Mouse (Mus musculus): ENCODE measurements at regions not wholly inside any gene's neighbourhood (a gene's known extent, or its start where the extent isn't known, plus 50 kb on each side); places are given as distances from the start of the nearest gene placed in this dataset.

DNA sequence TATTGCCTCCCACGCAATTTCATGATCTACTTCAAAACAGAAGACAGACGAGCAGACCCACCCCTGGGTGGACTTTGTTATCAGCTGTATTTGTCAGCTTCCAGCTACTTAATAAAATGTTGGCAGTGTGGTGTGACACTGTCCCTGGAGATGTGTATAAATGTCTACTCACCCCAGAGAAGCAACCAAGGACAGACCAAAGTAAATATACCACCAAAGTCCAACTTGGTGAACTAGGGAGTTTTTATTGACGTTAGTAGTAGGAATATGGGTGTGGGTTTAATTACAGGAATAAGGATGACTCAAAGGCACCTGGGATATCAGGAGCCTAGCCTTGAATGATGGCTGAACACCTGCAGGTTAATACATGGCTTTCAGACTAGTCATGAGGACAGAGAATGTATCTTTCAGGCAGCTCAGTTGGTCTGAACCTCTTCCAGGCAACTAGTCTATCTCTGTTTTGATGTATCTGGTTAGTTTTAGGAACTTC, 86.2 kb upstream of the Shisa3 start:
- Histone ChIP-seq H3K4me3 (ENCODE audit: control insufficient read depth in 1 of 2, insufficient read depth in 1 of 2, low read depth in 2 of 2, low read length in 2 of 2) (no peak overlapping the region), H3K27ac (ENCODE audit: control insufficient read depth, low read depth, low read length) (no peak overlapping the region), H3K9me3 (replicated peaks; ENCODE audit: insufficient read depth, low read length) (no peaks in the 10 kb centered on the region), H3K4me1 (ENCODE audit: control insufficient read depth in 1 of 2, insufficient read depth in 2 of 2, low read length in 2 of 2) (no peaks in the 10 kb centered on the region), H3K9ac (ENCODE audit: control insufficient read depth, low read depth, low read length, poor library complexity, severe bottlenecking) (no peak overlapping the region), H3K27me3 (ENCODE audit: control insufficient read depth in 1 of 2, insufficient read depth in 2 of 2, low read length in 2 of 2) (no peaks in the 10 kb centered on the region), H3K79me2 (ENCODE audit: control insufficient read depth, insufficient read depth, low read length, poor library complexity) (no peaks in the 10 kb centered on the region), H3K36me3 (ENCODE audit: control insufficient read depth in 1 of 2, insufficient read depth in 2 of 2, low read length in 2 of 2) (no peaks in the 10 kb centered on the region)
- no peak for DNase-seq (ENCODE audit: low read depth, low spot score)
- TF ChIP-seq JUND (IDR thresholded peaks at IDR 0.05; ENCODE audit: low read depth, low read length) (no peak), GABPA (IDR thresholded peaks at IDR 0.05; ENCODE audit: low read depth, low read length) (no peak), EP300 (IDR thresholded peaks at IDR 0.05; ENCODE audit: low read depth in 1 of 2, low read length in 2 of 2) (no peak), MAZ (IDR thresholded peaks at IDR 0.05; ENCODE audit: low read depth, low read length) (no peak), ZC3H11A (IDR thresholded peaks at IDR 0.05; ENCODE audit: low read depth, low read length) (no peak), CHD1 (IDR thresholded peaks at IDR 0.05; ENCODE audit: low read depth, low read length) (no peak), E2F4 (IDR thresholded peaks at IDR 0.05; ENCODE audit: borderline replicate concordance, low read depth, low read length) (no peak)

DNA sequence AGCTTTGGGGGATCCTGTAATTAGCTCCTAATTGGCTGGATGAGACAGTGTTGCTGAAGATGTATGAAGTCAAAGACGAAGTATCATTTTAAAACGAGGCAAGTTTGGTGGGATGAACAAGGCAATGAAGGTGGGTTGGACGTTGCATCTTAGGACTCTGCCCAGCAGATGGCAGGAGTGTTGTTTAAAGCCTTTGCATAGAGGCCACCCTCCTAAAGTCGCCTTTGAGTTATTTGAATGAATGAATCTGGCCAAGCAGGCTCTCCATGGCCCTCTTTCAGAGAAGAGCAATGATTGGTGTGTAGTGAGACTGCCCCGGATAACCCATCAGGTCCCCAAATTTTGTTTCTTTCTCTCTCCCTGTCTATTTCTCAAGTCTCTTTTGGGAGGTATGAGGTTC, 77.5 kb upstream of the Shisa3 start:
- Histone ChIP-seq H3K9ac (ENCODE audit: control insufficient read depth, low read depth, low read length, poor library complexity, severe bottlenecking) (no peak overlapping the region), H3K27ac (ENCODE audit: control insufficient read depth, low read depth, low read length) (no peak overlapping the region), H3K36me3 (ENCODE audit: control insufficient read depth in 1 of 2, insufficient read depth in 2 of 2, low read length in 2 of 2) (no peaks in the 10 kb centered on the region), H3K9me3 (replicated peaks; ENCODE audit: insufficient read depth, low read length) (no peaks in the 10 kb centered on the region), H3K4me1 (ENCODE audit: control insufficient read depth in 1 of 2, insufficient read depth in 2 of 2, low read length in 2 of 2) (0 out of 4 replicates have a peak, but pooled peaks cover 0 to 5% of the 10 kb centered on the region in 2 experiments), H3K79me2 (ENCODE audit: control insufficient read depth, insufficient read depth, low read length, poor library complexity) (no peaks in the 10 kb centered on the region), H3K4me3 (ENCODE audit: control insufficient read depth in 1 of 2, insufficient read depth in 1 of 2, low read depth in 2 of 2, low read length in 2 of 2) (no peak overlapping the region), H3K27me3 (ENCODE audit: control insufficient read depth in 1 of 2, insufficient read depth in 2 of 2, low read length in 2 of 2) (no peaks in the 10 kb centered on the region)
- DNase-seq (ENCODE audit: low read depth, low spot score), result peak; percentile 12
- peak; percentile 18 for TF ChIP-seq RAD21 (IDR thresholded peaks at IDR 0.05; ENCODE audit: low read depth, low read length)
- no peak for TF ChIP-seq ZC3H11A (IDR thresholded peaks at IDR 0.05; ENCODE audit: low read depth, low read length)
- 0 out of 2 replicates have a peak, but pooled peaks have one; percentile 12 for TF ChIP-seq SMC3 (IDR thresholded peaks at IDR 0.05; ENCODE audit: low read depth, low read length)
- TF ChIP-seq CTCF (IDR thresholded peaks at IDR 0.05 in 2 of 3, conservative IDR thresholded peaks at IDR 0.05 in 1 of 3; ENCODE audit: control insufficient read depth in 1 of 3, insufficient read depth in 1 of 3, low read depth in 2 of 3, low read length in 3 of 3, poor library complexity in 1 of 3, severe bottlenecking in 1 of 3), result peak; percentile 6 to 31 (median 19); a peak in 3 of 6 replicates

DNA sequence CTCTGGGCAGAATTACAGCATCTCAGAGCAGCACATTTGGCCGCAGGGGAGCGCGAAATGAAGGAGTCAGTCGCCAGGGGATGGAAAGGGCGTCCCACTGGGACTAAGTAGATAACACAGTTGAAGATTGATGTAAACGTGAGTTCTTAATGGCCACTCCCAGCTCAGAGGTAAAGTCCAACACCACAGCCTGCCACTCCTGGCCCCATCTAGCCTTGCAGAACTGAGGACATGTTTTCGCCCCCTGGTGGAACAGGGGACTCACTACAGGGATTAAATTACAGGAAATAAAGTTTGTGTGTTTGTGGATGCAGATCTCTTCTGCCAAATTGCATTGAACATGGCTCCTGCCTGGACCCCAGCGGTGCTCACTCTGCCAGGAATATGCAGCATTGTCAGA, 76.7 kb upstream of the Shisa3 start:
- no peak overlapping the region for H3K9ac ChIP-seq (ENCODE audit: control insufficient read depth, low read depth, low read length, poor library complexity, severe bottlenecking)
- DNase-seq (ENCODE audit: low read depth, low spot score), result peak; percentile 61
- TF ChIP-seq ELF1 (IDR thresholded peaks at IDR 0.05; ENCODE audit: low read depth, low read length) (peak; percentile 37; the same call in 1 of the 2 replicates), KAT2A (conservative IDR thresholded peaks at IDR 0.05; ENCODE audit: low read depth, low read length) (no peak), RCOR1 (IDR thresholded peaks at IDR 0.05; ENCODE audit: low read depth, low read length) (no peak), ZMIZ1 (IDR thresholded peaks at IDR 0.05; ENCODE audit: low read depth, low read length) (no peak), RAD21 (IDR thresholded peaks at IDR 0.05; ENCODE audit: low read depth, low read length) (peak; percentile 13; the same call in 1 of the 2 replicates), CTCF (IDR thresholded peaks at IDR 0.05 in 2 of 3, conservative IDR thresholded peaks at IDR 0.05 in 1 of 3; ENCODE audit: control insufficient read depth in 1 of 3, insufficient read depth in 1 of 3, low read depth in 2 of 3, low read length in 3 of 3, poor library complexity in 1 of 3, severe bottlenecking in 1 of 3) (peak; percentile 47 to 63 (median 49)), MXI1 (IDR thresholded peaks at IDR 0.05; ENCODE audit: low read depth, low read length) (no peak), SMC3 (IDR thresholded peaks at IDR 0.05; ENCODE audit: low read depth, low read length) (peak; percentile 60)
- H3K36me3 ChIP-seq (ENCODE audit: control insufficient read depth in 1 of 2, insufficient read depth in 2 of 2, low read length in 2 of 2), result no peaks in the 10 kb centered on the region
- H3K27me3 ChIP-seq (ENCODE audit: control insufficient read depth in 1 of 2, insufficient read depth in 2 of 2, low read length in 2 of 2), result no peaks in the 10 kb centered on the region
- no peaks in the 10 kb centered on the region for H3K9me3 ChIP-seq (replicated peaks; ENCODE audit: insufficient read depth, low read length)
- no peak overlapping the region for H3K27ac ChIP-seq (ENCODE audit: control insufficient read depth, low read depth, low read length)
- H3K4me3 ChIP-seq (ENCODE audit: control insufficient read depth in 1 of 2, insufficient read depth in 1 of 2, low read depth in 2 of 2, low read length in 2 of 2), result no peak overlapping the region; a peak in 1 of 4 replicates
- H3K4me1 ChIP-seq (ENCODE audit: control insufficient read depth in 1 of 2, insufficient read depth in 2 of 2, low read length in 2 of 2), result 0 out of 4 replicates have a peak, but pooled peaks cover 0 to 5% of the 10 kb centered on the region in 2 experiments
- H3K79me2 ChIP-seq (ENCODE audit: control insufficient read depth, insufficient read depth, low read length, poor library complexity), result no peaks in the 10 kb centered on the region

All from MEL (cell line).